Mouse (Mus musculus): ENCODE results near the gene Insig2. TPM values are rescaled to one million over a fixed set of nuclear protein-coding genes. Genes with fewer than 3 reads are reported as not detected.

The Insig2 gene
- polyA plus RNA-seq, 1 experiment from 2014 or later: 29.2 TPM

- no peak overlapping the region for H3K27ac ChIP-seq
- no peak for ATAC-seq (ENCODE audit: low FRiP score)
- H3K36me3 ChIP-seq: no peaks in the 10 kb centered on the region
- H3K9ac ChIP-seq: no peak overlapping the region
- no peaks in the 10 kb centered on the region for H3K9me3 ChIP-seq (replicated peaks)
- WGBS: 86% methylated on average over 13 of the region's 13 CpGs
- no peak overlapping the region for H3K4me3 ChIP-seq
- H3K27me3 ChIP-seq: no peaks in the 10 kb centered on the region
- no peak overlapping the region for H3K4me2 ChIP-seq (replicated peaks)
- H3K4me1 ChIP-seq: no peaks in the 10 kb centered on the region
Observed at GRCm38 (mm10) chr1:121350616-121351015, 18.2 kb upstream of the Insig2 start.

- Histone ChIP-seq H3K9ac (no peak overlapping the region), H3K36me3 (no peaks in the 10 kb centered on the region), H3K9me3 (replicated peaks) (no peaks in the 10 kb centered on the region), H3K4me2 (replicated peaks) (no peak overlapping the region), H3K4me1 (no peaks in the 10 kb centered on the region), H3K4me3 (no peak overlapping the region), H3K27me3 (no peaks in the 10 kb centered on the region), H3K27ac (no peak overlapping the region)
- WGBS: 81% methylated on average over 4 of the region's 4 CpGs
- no peak for ATAC-seq (ENCODE audit: low FRiP score)
Observed at GRCm38 (mm10) chr1:121348875-121349847, 16.8 kb upstream of the Insig2 start.

- H3K36me3 ChIP-seq: no peaks in the 10 kb centered on the region
- H3K4me2 ChIP-seq (replicated peaks): no peak overlapping the region
- H3K4me1 ChIP-seq: no peaks in the 10 kb centered on the region
- no peak overlapping the region for H3K4me3 ChIP-seq
- ATAC-seq (ENCODE audit: low FRiP score): no peak
- H3K27me3 ChIP-seq: no peaks in the 10 kb centered on the region
- 77% methylated on average over 5 of the region's 5 CpGs for WGBS
- H3K9me3 ChIP-seq (replicated peaks): no peaks in the 10 kb centered on the region
- no peak overlapping the region for H3K27ac ChIP-seq
- no peak overlapping the region for H3K9ac ChIP-seq
Observed at GRCm38 (mm10) chr1:121343966-121344365, 11.6 kb upstream of the Insig2 start.

GRCm38 (mm10) chr1:121335789-121336188 lies 3.4 kb upstream of the Insig2 start:
- Histone ChIP-seq H3K9me3 (replicated peaks) (no peaks in the 10 kb centered on the region), H3K36me3 (no peaks in the 10 kb centered on the region), H3K27me3 (no peaks in the 10 kb centered on the region), H3K27ac (no peak overlapping the region), H3K4me1 (no peaks in the 10 kb centered on the region), H3K4me3 (no peak overlapping the region), H3K4me2 (replicated peaks) (no peak overlapping the region), H3K9ac (no peak overlapping the region)
- ATAC-seq (ENCODE audit: low FRiP score): no peak
- 73% methylated on average over 4 of the region's 4 CpGs for WGBS

- Histone ChIP-seq H3K4me1 (no peaks in the 10 kb centered on the region), H3K4me2 (replicated peaks) (no peak overlapping the region), H3K27me3 (no peaks in the 10 kb centered on the region), H3K9me3 (replicated peaks) (no peaks in the 10 kb centered on the region), H3K27ac (no peak overlapping the region), H3K36me3 (no peaks in the 10 kb centered on the region), H3K9ac (no peak overlapping the region), H3K4me3 (no peak overlapping the region)
- ATAC-seq (ENCODE audit: low FRiP score): no peak
- 92% methylated on average over 4 of the region's 4 CpGs for WGBS
Observed at GRCm38 (mm10) chr1:121333986-121334703, 1.8 kb upstream of the Insig2 start.

GRCm38 (mm10) chr1:121330621-121331020 lies 1.8 kb downstream of the Insig2 start:
- WGBS: 94% methylated on average over 2 of the region's 2 CpGs

GRCm38 (mm10) chr1:121329391-121329790 lies 3.0 kb downstream of the Insig2 start:
- H3K27ac ChIP-seq: no peak overlapping the region
- 96% methylated on average over 2 of the region's 2 CpGs for WGBS
- no peak for ATAC-seq (ENCODE audit: low FRiP score)

More at GRCm38 (mm10) chr1:121330621-121331020, 1.8 kb downstream of the Insig2 start:
- no peaks in the 10 kb centered on the region for H3K27me3 ChIP-seq
- peaks cover 15% of the 10 kb centered on the region for H3K4me1 ChIP-seq
- no peak overlapping the region for H3K4me2 ChIP-seq (replicated peaks)
- H3K4me3 ChIP-seq: no peak overlapping the region
- H3K27ac ChIP-seq: no peak overlapping the region
- H3K9me3 ChIP-seq (replicated peaks): no peaks in the 10 kb centered on the region
- no peak for ATAC-seq (ENCODE audit: low FRiP score)
- no peaks in the 10 kb centered on the region for H3K36me3 ChIP-seq
- H3K9ac ChIP-seq: no peak overlapping the region

GRCm38 (mm10) chr1:121328193-121328555 lies 4.2 kb downstream of the Insig2 start:
- no peaks in the 10 kb centered on the region for H3K27me3 ChIP-seq
- H3K36me3 ChIP-seq: no peaks in the 10 kb centered on the region
- peak overlapping the region; percentile 94 for H3K27ac ChIP-seq
- peak overlapping the region; percentile 80 for H3K4me2 ChIP-seq (replicated peaks)
- H3K4me3 ChIP-seq: peak overlapping the region; percentile 86
- peak; percentile 73 for ATAC-seq (ENCODE audit: low FRiP score)
- H3K4me1 ChIP-seq: peaks cover 15% of the 10 kb centered on the region
- peak overlapping the region; percentile 86 for H3K9ac ChIP-seq
- no peaks in the 10 kb centered on the region for H3K9me3 ChIP-seq (replicated peaks)
- 4% methylated on average over 7 of the region's 7 CpGs for WGBS

More at GRCm38 (mm10) chr1:121329391-121329790, 3.0 kb downstream of the Insig2 start:
- H3K4me1 ChIP-seq: peaks cover 15% of the 10 kb centered on the region
- H3K9me3 ChIP-seq (replicated peaks): no peaks in the 10 kb centered on the region
- no peak overlapping the region for H3K4me2 ChIP-seq (replicated peaks)
- no peak overlapping the region for H3K4me3 ChIP-seq
- no peak overlapping the region for H3K9ac ChIP-seq
- no peaks in the 10 kb centered on the region for H3K27me3 ChIP-seq
- H3K36me3 ChIP-seq: no peaks in the 10 kb centered on the region

GRCm38 (mm10) chr1:121327344-121328192 lies 4.8 kb downstream of the Insig2 start:
- Histone ChIP-seq H3K9ac (peak overlapping the region; percentile 86), H3K9me3 (replicated peaks) (no peaks in the 10 kb centered on the region), H3K4me2 (replicated peaks) (peak overlapping the region; percentile 80), H3K4me1 (peaks cover 15% of the 10 kb centered on the region), H3K36me3 (no peaks in the 10 kb centered on the region), H3K27ac (peak overlapping the region; percentile 94), H3K4me3 (peak overlapping the region; percentile 86), H3K27me3 (no peaks in the 10 kb centered on the region)
- peak; percentile 98 for ATAC-seq (ENCODE audit: low FRiP score)
- WGBS: under 1% methylated on average over 55 of the region's 55 CpGs

- Histone ChIP-seq H3K9me3 (replicated peaks) (no peaks in the 10 kb centered on the region), H3K9ac (peak overlapping the region; percentile 86), H3K4me2 (replicated peaks) (peak overlapping the region; percentile 80), H3K27me3 (no peaks in the 10 kb centered on the region), H3K4me3 (peak overlapping the region; percentile 86), H3K4me1 (peaks cover 15% of the 10 kb centered on the region), H3K36me3 (no peaks in the 10 kb centered on the region), H3K27ac (0 out of 2 replicates have a peak overlapping the region, but pooled peaks have one; percentile 94)
- no peak for ATAC-seq (ENCODE audit: low FRiP score)
- 31% methylated on average over 18 of the region's 18 CpGs for WGBS
Observed at GRCm38 (mm10) chr1:121326591-121327343, 5.6 kb downstream of the Insig2 start.

- no peak overlapping the region for H3K27ac ChIP-seq
- H3K9ac ChIP-seq: no peak overlapping the region
- WGBS: 69% methylated on average over 4 of the region's 4 CpGs
- no peak overlapping the region for H3K4me2 ChIP-seq (replicated peaks)
- no peaks in the 10 kb centered on the region for H3K9me3 ChIP-seq (replicated peaks)
- H3K4me1 ChIP-seq: peaks cover 13% of the 10 kb centered on the region
- H3K27me3 ChIP-seq: no peaks in the 10 kb centered on the region
- no peak overlapping the region for H3K4me3 ChIP-seq
- H3K36me3 ChIP-seq: peaks cover 5% of the 10 kb centered on the region
- ATAC-seq (ENCODE audit: low FRiP score): no peak
Observed at GRCm38 (mm10) chr1:121323501-121323900, 8.9 kb downstream of the Insig2 start.
